Mouse (Mus musculus): ENCODE measurements around the gene Gm3336.

GRCm38 (mm10) chr8:70691230-70691629, 27.1 kb upstream of the Gm3336 start:
- TF ChIP-seq POLR2A (IDR thresholded peaks at IDR 0.05; ENCODE audit: insufficient read length, low read depth) = no peak
- TF ChIP-seq POLR2AphosphoS2 (IDR thresholded peaks at IDR 0.05; ENCODE audit: insufficient read length, low read depth) = no peak
- no peak for TF ChIP-seq USF1 (IDR thresholded peaks at IDR 0.05; ENCODE audit: low read depth)
- no peak for TF ChIP-seq CEBPB (IDR thresholded peaks at IDR 0.05; ENCODE audit: insufficient read depth, poor library complexity, severe bottlenecking)
- TF ChIP-seq E2F4 (IDR thresholded peaks at IDR 0.05; ENCODE audit: insufficient read depth) = no peak
- no peak for TF ChIP-seq MAX (IDR thresholded peaks at IDR 0.05; ENCODE audit: low read depth)
- no peak for TF ChIP-seq TCF12 (IDR thresholded peaks at IDR 0.05; ENCODE audit: insufficient read depth, poor library complexity, severe bottlenecking)
- TF ChIP-seq REST (IDR thresholded peaks at IDR 0.05; ENCODE audit: insufficient read depth, insufficient read length) = no peak
